ENCODE assay signal across 19 mouse cellular contexts in genomic region chr11:66519386-66519785, GRCm38 (mm10). TPM values are rescaled to one million over a fixed set of nuclear protein-coding genes. Genes with fewer than 3 reads are reported as not detected.
"Had no signal": no experiment of that assay in that cellular context is flagged by ENCODE, and none has a peak within 500 bp of the region (broad histone marks: within the 10 kb centered on the region; RNA-seq: fewer than 3 reads in every experiment).

No protein-coding gene starts in this region.

- H3K27ac ChIP-seq: intestine, embryonic 15.5 days; limb, embryonic 10.5 days; limb, embryonic 13.5 days; liver, embryonic 12.5 days; liver, embryonic 15.5 days; macrophage; midbrain, embryonic 12.5 days; midbrain, embryonic 15.5 days; neural tube, embryonic 12.5 days; neural tube, embryonic 15.5 days; stomach, embryonic 15.5 days had no signal

- H3K4me3 ChIP-seq: intestine, embryonic 15.5 days; limb, embryonic 10.5 days; limb, embryonic 13.5 days; liver, embryonic 12.5 days; liver, embryonic 15.5 days; midbrain, embryonic 12.5 days; midbrain, embryonic 15.5 days; neural tube, embryonic 12.5 days; neural tube, embryonic 15.5 days; stomach, embryonic 15.5 days had no signal

- H3K9me3 ChIP-seq: intestine, embryonic 15.5 days; limb, embryonic 10.5 days; limb, embryonic 13.5 days; liver, embryonic 12.5 days; liver, embryonic 15.5 days; midbrain, embryonic 12.5 days; midbrain, embryonic 15.5 days; neural tube, embryonic 12.5 days; neural tube, embryonic 15.5 days; stomach, embryonic 15.5 days had no signal

- H3K9ac ChIP-seq: intestine, embryonic 15.5 days; limb, embryonic 13.5 days; liver, embryonic 12.5 days; liver, embryonic 15.5 days; midbrain, embryonic 12.5 days; midbrain, embryonic 15.5 days; neural tube, embryonic 12.5 days; neural tube, embryonic 15.5 days; stomach, embryonic 15.5 days had no signal

- ATAC-seq: hindbrain, embryonic 16.5 days; intestine, embryonic 15.5 days; liver, embryonic 12.5 days; midbrain, embryonic 15.5 days had no signal

- H3K4me2 ChIP-seq: intestine, embryonic 15.5 days; limb, embryonic 13.5 days; liver, embryonic 12.5 days; liver, embryonic 15.5 days; midbrain, embryonic 12.5 days; midbrain, embryonic 15.5 days; neural tube, embryonic 12.5 days; neural tube, embryonic 15.5 days; stomach, embryonic 15.5 days had no signal

- DNase-seq: liver; lung, adult 18-20 months; right cerebral cortex, adult 18-20 months; right cerebral cortex, postnatal 14 days; right cerebral cortex, postnatal 4 days; thymus, postnatal 25 days had no signal

- H3K36me3 ChIP-seq: intestine, embryonic 15.5 days; limb, embryonic 10.5 days; limb, embryonic 13.5 days; liver, embryonic 12.5 days; liver, embryonic 15.5 days; midbrain, embryonic 12.5 days; midbrain, embryonic 15.5 days; neural tube, embryonic 12.5 days; neural tube, embryonic 15.5 days; stomach, embryonic 15.5 days had no signal

- H3K4me1 ChIP-seq: intestine, embryonic 15.5 days; limb, embryonic 10.5 days; limb, embryonic 13.5 days; liver, embryonic 12.5 days; liver, embryonic 15.5 days; midbrain, embryonic 12.5 days; neural tube, embryonic 12.5 days; stomach, embryonic 15.5 days had no signal

RNA-seq across cellular contexts. Expression of gene Shisa6, which starts 6.4 kb away (rescaled TPM):
- total RNA-seq: megakaryocyte, adult 5-6 weeks had no signal
- polyA plus RNA-seq: liver, embryonic 15.5 days; macrophage had no signal
